Mouse (Mus musculus) forebrain, embryonic 16.5 days (tissue): Measurements from ENCODE around the gene Rhag. TPM values are rescaled to one million over a fixed set of nuclear protein-coding genes. Genes with fewer than 3 reads are reported as not detected.

Experiments
- ATAC-seq: fragments of 200-750 bp; cut with Nextera tagmentation; 2 replicates; pipeline ENCODE4 v1.8.0; 2017; ENCODE audit warnings: mild to moderate bottlenecking, moderate library complexity
- H3K27ac ChIP-seq: fragments of 300-500 bp; sonication (generic); 2 replicates; pipeline ENCODE4 v1.5.1; 2014; ENCODE audit warnings: low read length, control low read depth
- H3K27me3 ChIP-seq: fragments of 300-500 bp; sonication (generic); replicated peaks from 2 replicates; pipeline ENCODE4 v1.6.1; 2014; ENCODE audit warnings: low read length; ENCODE audit not compliant: control insufficient read depth, insufficient read depth
- H3K36me3 ChIP-seq: fragments of 300-500 bp; sonication (generic); 2 replicates; pipeline ENCODE4 v1.6.1; 2014; ENCODE audit not compliant: control insufficient read depth, insufficient read depth
- H3K4me1 ChIP-seq: fragments of 300-500 bp; sonication (generic); replicated peaks from 2 replicates; pipeline ENCODE4 v1.6.1; 2014; ENCODE audit warnings: low read length; ENCODE audit not compliant: control insufficient read depth, insufficient read depth
- H3K4me2 ChIP-seq: fragments of 300-500 bp; sonication (generic); 2 replicates; pipeline ENCODE4 v1.6.1; 2014; ENCODE audit warnings: mild to moderate bottlenecking, low read length, control low read depth
- H3K4me3 ChIP-seq: fragments of 300-500 bp; sonication (generic); replicated peaks from 2 replicates; pipeline ENCODE4 v1.5.1; 2014; ENCODE audit warnings: mild to moderate bottlenecking, low read length, control low read depth
- H3K9ac ChIP-seq: fragments of 300-500 bp; sonication (generic); replicated peaks from 2 replicates; pipeline ENCODE4 v1.6.1; 2014; ENCODE audit warnings: low read depth, low read length, control low read depth
- H3K9me3 ChIP-seq: fragments of 300-500 bp; sonication (generic); 2 replicates; pipeline ENCODE4 v1.6.1; 2016; ENCODE audit warnings: low read length; ENCODE audit not compliant: control insufficient read depth
- WGBS: fragments of 180-500 bp; shearing (Covaris S2); extraction: QIAGEN DNeasy Blood & Tissue Kit; methylation state at CpG from one replicate; pipeline ENCODE4 v1.1.7; 2014; 5-methylcytosine and 5-hydroxymethylcytosine counted together
- polyA plus RNA-seq: library from polyadenylated mRNA; unstranded; fragments of >200 nt; fragmentation: Nextera tagmentation; extraction: Ambion mirVana; gene quantifications from 2 replicates; pipeline ENCODE4 v1.2.1, GENCODE M21; 2015

Rhag gene
- polyA plus RNA-seq, 1 experiment from 2014 or later: 0.09 TPM

DNA sequence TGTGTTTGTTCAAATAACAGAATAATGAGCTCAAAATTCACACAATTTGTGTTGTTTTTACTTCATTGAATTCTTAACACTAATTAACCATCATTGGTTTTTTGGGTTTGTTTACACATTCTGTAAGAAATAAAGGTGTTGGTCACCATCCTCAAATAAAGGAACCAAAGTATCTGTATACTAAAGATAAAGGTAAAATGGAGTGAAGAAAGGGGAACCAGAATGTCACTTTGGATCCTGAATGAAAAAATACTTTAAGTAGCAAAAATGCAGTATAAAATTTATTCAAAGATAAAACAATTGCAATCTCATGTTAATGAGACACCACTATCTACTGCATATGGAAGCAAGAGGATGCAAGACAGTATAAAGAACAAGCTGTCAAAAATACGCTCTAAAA lies 634 bp downstream of the Rhag start:
- WGBS: 87% methylated on average over 1 of the region's 1 CpGs
- H3K27me3 ChIP-seq: no peaks in the 10 kb centered on the region
- no peak for ATAC-seq

GRCm38 (mm10) chr17:40812259-40812658 lies 1.3 kb downstream of the Rhag start:
- WGBS: 68% methylated on average over 2 of the region's 2 CpGs
- Histone ChIP-seq H3K4me3 (no peak overlapping the region), H3K9me3 (no peaks in the 10 kb centered on the region), H3K9ac (no peak overlapping the region), H3K36me3 (no peaks in the 10 kb centered on the region), H3K27ac (no peak overlapping the region), H3K27me3 (no peaks in the 10 kb centered on the region), H3K4me1 (no peaks in the 10 kb centered on the region), H3K4me2 (no peak overlapping the region)
- no peak for ATAC-seq

More for the DNA sequence above, 634 bp downstream of the Rhag start:
- H3K9ac ChIP-seq: no peak overlapping the region
- no peaks in the 10 kb centered on the region for H3K9me3 ChIP-seq
- no peak overlapping the region for H3K27ac ChIP-seq
- no peaks in the 10 kb centered on the region for H3K36me3 ChIP-seq
- H3K4me1 ChIP-seq: no peaks in the 10 kb centered on the region
- H3K4me3 ChIP-seq: no peak overlapping the region
- no peak overlapping the region for H3K4me2 ChIP-seq

- Histone ChIP-seq H3K27ac (no peak overlapping the region), H3K4me3 (no peak overlapping the region), H3K27me3 (no peaks in the 10 kb centered on the region), H3K36me3 (no peaks in the 10 kb centered on the region), H3K9me3 (no peaks in the 10 kb centered on the region), H3K4me2 (no peak overlapping the region), H3K9ac (no peak overlapping the region), H3K4me1 (no peaks in the 10 kb centered on the region)
- ATAC-seq: no peak
- WGBS: 76% methylated on average over 4 of the region's 4 CpGs
Observed at GRCm38 (mm10) chr17:40817340-40817943, 6.5 kb downstream of the Rhag start.

- no peak for ATAC-seq
- no peak overlapping the region for H3K9ac ChIP-seq
- 85% methylated on average over 9 of the region's 9 CpGs for WGBS
- no peak overlapping the region for H3K4me3 ChIP-seq
- H3K9me3 ChIP-seq: no peaks in the 10 kb centered on the region
- H3K4me2 ChIP-seq: no peak overlapping the region
- H3K27ac ChIP-seq: no peak overlapping the region
- no peaks in the 10 kb centered on the region for H3K27me3 ChIP-seq
- H3K4me1 ChIP-seq: no peaks in the 10 kb centered on the region
- no peaks in the 10 kb centered on the region for H3K36me3 ChIP-seq
Observed at GRCm38 (mm10) chr17:40821477-40821876, 10.6 kb downstream of the Rhag start.

GRCm38 (mm10) chr17:40823817-40824216 lies 12.9 kb downstream of the Rhag start:
- no peak overlapping the region for H3K27ac ChIP-seq
- H3K9ac ChIP-seq: no peak overlapping the region
- 23% methylated on average over 4 of the region's 4 CpGs for WGBS
- no peaks in the 10 kb centered on the region for H3K4me1 ChIP-seq
- no peaks in the 10 kb centered on the region for H3K36me3 ChIP-seq
- no peak overlapping the region for H3K4me2 ChIP-seq
- ATAC-seq: no peak
- no peak overlapping the region for H3K4me3 ChIP-seq
- no peaks in the 10 kb centered on the region for H3K27me3 ChIP-seq
- no peaks in the 10 kb centered on the region for H3K9me3 ChIP-seq

DNA sequence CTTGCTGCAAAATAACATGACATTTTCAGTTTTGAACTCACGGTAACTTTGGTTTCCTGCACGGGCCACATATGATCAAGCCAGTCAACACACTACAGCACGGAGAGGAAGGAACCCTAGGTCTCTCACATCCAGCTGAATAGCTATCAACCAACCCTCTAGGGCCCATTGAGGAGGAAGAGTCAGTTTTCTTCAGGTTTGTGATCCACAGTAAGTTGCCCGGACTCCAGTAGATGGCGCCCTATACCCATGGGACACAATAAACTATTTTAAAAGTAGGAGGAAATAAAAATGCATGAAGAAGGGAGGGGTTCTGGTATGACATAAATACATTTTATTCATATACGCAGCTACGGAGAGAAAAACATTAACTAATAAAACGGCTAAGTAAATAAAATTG lies 13.6 kb downstream of the Rhag start:
- WGBS: 71% methylated on average over 8 of the region's 8 CpGs
- H3K27me3 ChIP-seq: no peaks in the 10 kb centered on the region
- H3K36me3 ChIP-seq: no peaks in the 10 kb centered on the region
- H3K9me3 ChIP-seq: no peaks in the 10 kb centered on the region
- no peak overlapping the region for H3K9ac ChIP-seq
- no peak overlapping the region for H3K27ac ChIP-seq
- no peaks in the 10 kb centered on the region for H3K4me1 ChIP-seq
- ATAC-seq: no peak
- H3K4me2 ChIP-seq: no peak overlapping the region
- H3K4me3 ChIP-seq: no peak overlapping the region

GRCm38 (mm10) chr17:40831870-40832269 lies 20.9 kb downstream of the Rhag start:
- no peak for ATAC-seq
- no peak overlapping the region for H3K4me3 ChIP-seq
- 54% methylated on average over 2 of the region's 2 CpGs for WGBS

GRCm38 (mm10) chr17:40837308-40837707 lies 26.4 kb downstream of the Rhag start:
- Histone ChIP-seq H3K4me2 (no peak overlapping the region), H3K27ac (no peak overlapping the region), H3K4me3 (no peak overlapping the region), H3K36me3 (no peaks in the 10 kb centered on the region), H3K9me3 (no peaks in the 10 kb centered on the region), H3K9ac (no peak overlapping the region), H3K4me1 (no peaks in the 10 kb centered on the region), H3K27me3 (no peaks in the 10 kb centered on the region)
- peak; percentile 52 for ATAC-seq

More at GRCm38 (mm10) chr17:40831870-40832269, 20.9 kb downstream of the Rhag start:
- Histone ChIP-seq H3K36me3 (no peaks in the 10 kb centered on the region), H3K4me1 (no peaks in the 10 kb centered on the region), H3K9me3 (no peaks in the 10 kb centered on the region), H3K4me2 (no peak overlapping the region), H3K27ac (no peak overlapping the region), H3K27me3 (no peaks in the 10 kb centered on the region), H3K9ac (no peak overlapping the region)

- Histone ChIP-seq H3K9ac (no peak overlapping the region), H3K36me3 (no peaks in the 10 kb centered on the region), H3K4me1 (no peaks in the 10 kb centered on the region), H3K27ac (no peak overlapping the region), H3K27me3 (no peaks in the 10 kb centered on the region), H3K4me3 (no peak overlapping the region), H3K9me3 (no peaks in the 10 kb centered on the region), H3K4me2 (no peak overlapping the region)
- no peak for ATAC-seq
Observed at GRCm38 (mm10) chr17:40855065-40855464, 44.1 kb downstream of the Rhag start.
